Mouse (Mus musculus) intestine, embryonic 16.5 days (tissue): ENCODE results near the gene Ano1. TPM values are rescaled to one million over a fixed set of nuclear protein-coding genes. Genes with fewer than 3 reads are reported as not detected.

Experiments used
- ATAC-seq: fragments of 200-750 bp; cut with Nextera tagmentation; 2 replicates; pipeline ENCODE4 v1.8.0; 2017; ENCODE audit warnings: moderate TSS enrichment, moderate library complexity
- H3K27ac ChIP-seq: fragments of 300-500 bp; sonication (generic); 2 replicates; pipeline ENCODE4 v1.5.1; 2014; ENCODE audit warnings: mild to moderate bottlenecking, low read length
- H3K27me3 ChIP-seq: fragments of 300-500 bp; sonication (generic); replicated peaks from 2 replicates; pipeline ENCODE4 v1.6.1; 2014; ENCODE audit warnings: low read length, control low read depth, mixed read lengths; ENCODE audit not compliant: control insufficient read depth, insufficient read depth
- H3K36me3 ChIP-seq: fragments of 300-500 bp; sonication (generic); 2 replicates; pipeline ENCODE4 v1.6.1; 2014; ENCODE audit warnings: low read length, control low read depth; ENCODE audit not compliant: control insufficient read depth, insufficient read depth
- H3K4me1 ChIP-seq: fragments of 300-500 bp; sonication (generic); 2 replicates; pipeline ENCODE4 v1.6.1; 2014; ENCODE audit warnings: low read length, control low read depth, mixed read lengths; ENCODE audit not compliant: control insufficient read depth, insufficient read depth
- H3K4me2 ChIP-seq: fragments of 300-500 bp; sonication (generic); 2 replicates; pipeline ENCODE4 v1.6.1; 2014; ENCODE audit warnings: low read depth, low read length, control low read depth
- H3K4me3 ChIP-seq: fragments of 300-500 bp; sonication (generic); 2 replicates; pipeline ENCODE4 v1.5.1; 2014; ENCODE audit warnings: mild to moderate bottlenecking, low read length
- H3K9ac ChIP-seq: fragments of 300-500 bp; sonication (generic); 2 replicates; pipeline ENCODE4 v1.6.1; 2014; ENCODE audit warnings: low read depth, low read length
- H3K9me3 ChIP-seq: fragments of 300-500 bp; sonication (generic); 2 replicates; pipeline ENCODE4 v1.6.1; 2016; ENCODE audit warnings: low read length, control low read depth; ENCODE audit not compliant: control insufficient read depth
- WGBS: fragments of 180-500 bp; shearing (Covaris S2); extraction: QIAGEN DNeasy Blood & Tissue Kit; methylation state at CpG from one replicate; pipeline ENCODE4 v1.1.7; 2014; 5-methylcytosine and 5-hydroxymethylcytosine counted together
- polyA plus RNA-seq: library from polyadenylated mRNA; unstranded; fragments of >200 nt; fragmentation: Nextera tagmentation; extraction: Ambion mirVana; gene quantifications from 2 replicates; pipeline ENCODE4 v1.2.1, GENCODE M21; 2015

The Ano1 gene
- 19.9 and 20.3 TPM in 2 replicates for polyA plus RNA-seq

DNA sequence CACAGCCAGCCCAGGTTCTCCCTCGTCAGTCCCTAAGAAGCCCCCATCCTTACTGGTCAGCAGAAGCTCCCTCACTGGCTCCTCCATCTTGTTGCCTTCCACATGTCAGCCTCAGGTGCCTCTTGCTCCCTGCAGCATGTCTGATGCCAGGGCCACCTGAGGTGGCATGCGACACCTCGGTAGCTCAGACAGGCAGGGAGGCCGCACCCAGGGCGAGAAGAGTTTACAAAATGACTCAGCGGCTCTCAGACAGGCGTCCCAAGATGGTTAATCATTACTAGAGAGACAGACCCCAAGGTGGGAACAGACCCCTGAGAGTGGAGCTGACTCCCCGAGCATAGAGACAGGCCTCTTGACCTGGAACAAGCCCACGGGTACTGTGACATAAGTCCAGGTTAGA, at the start of gene Ano1:
Ano1 (minus strand) TSS at position 142 of the 400 bp plus-strand sequence.
- H3K27ac ChIP-seq: peak within 1 kb of the TSS; percentile 52
- no peak within 1 kb of the TSS for H3K9ac ChIP-seq
- H3K4me3 ChIP-seq: no peak within 1 kb of the TSS
- H3K4me1 ChIP-seq: peaks cover 36% of the 10 kb centered on the region
- H3K4me2 ChIP-seq: no peak within 1 kb of the TSS
- no peaks in the 10 kb centered on the region for H3K9me3 ChIP-seq
- H3K27me3 ChIP-seq: no peaks in the 10 kb centered on the region
- ATAC-seq: no peak
- no peaks in the 10 kb centered on the region for H3K36me3 ChIP-seq
- 57% methylated on average over 9 of the region's 9 CpGs for WGBS

DNA sequence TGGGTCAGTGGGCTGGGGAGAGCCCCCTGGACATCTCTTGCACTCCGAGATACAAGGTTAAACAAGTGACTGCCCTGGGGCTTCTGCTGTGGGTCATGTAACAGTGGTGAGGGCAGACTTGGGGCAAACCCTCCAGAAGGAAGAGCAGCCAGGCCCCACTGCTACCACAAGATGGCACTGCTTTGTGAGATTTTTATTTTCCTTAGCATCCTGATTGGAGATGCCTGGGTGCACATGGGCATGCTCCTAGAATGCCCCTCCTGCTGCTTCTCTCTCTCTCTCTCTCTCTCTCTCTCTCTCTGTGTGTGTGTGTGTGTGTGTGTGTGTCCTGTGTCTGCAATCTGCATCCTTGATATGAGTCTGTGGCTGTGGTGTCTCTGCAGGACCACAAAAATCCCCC, 46.7 kb upstream of the Ano1 start:
- Histone ChIP-seq H3K27ac (no peak overlapping the region), H3K4me3 (no peak overlapping the region), H3K4me2 (no peak overlapping the region), H3K9ac (no peak overlapping the region), H3K27me3 (no peaks in the 10 kb centered on the region), H3K36me3 (no peaks in the 10 kb centered on the region), H3K4me1 (peaks cover 2% of the 10 kb centered on the region; the same call in 1 of the 2 replicates), H3K9me3 (no peaks in the 10 kb centered on the region)
- ATAC-seq: no peak
- WGBS: 55% methylated on average over 1 of the region's 1 CpGs

- H3K9ac ChIP-seq: no peak overlapping the region
- 63% methylated on average over 17 of the region's 17 CpGs for WGBS
- no peak overlapping the region for H3K27ac ChIP-seq
- H3K4me1 ChIP-seq: peaks cover 2% of the 10 kb centered on the region; the same call in 1 of the 2 replicates
- no peak overlapping the region for H3K4me3 ChIP-seq
- no peak for ATAC-seq
- H3K9me3 ChIP-seq: no peaks in the 10 kb centered on the region
- no peak overlapping the region for H3K4me2 ChIP-seq
- H3K27me3 ChIP-seq: no peaks in the 10 kb centered on the region
- H3K36me3 ChIP-seq: no peaks in the 10 kb centered on the region
Observed at GRCm38 (mm10) chr7:144796986-144797735, 45.4 kb upstream of the Ano1 start.

DNA sequence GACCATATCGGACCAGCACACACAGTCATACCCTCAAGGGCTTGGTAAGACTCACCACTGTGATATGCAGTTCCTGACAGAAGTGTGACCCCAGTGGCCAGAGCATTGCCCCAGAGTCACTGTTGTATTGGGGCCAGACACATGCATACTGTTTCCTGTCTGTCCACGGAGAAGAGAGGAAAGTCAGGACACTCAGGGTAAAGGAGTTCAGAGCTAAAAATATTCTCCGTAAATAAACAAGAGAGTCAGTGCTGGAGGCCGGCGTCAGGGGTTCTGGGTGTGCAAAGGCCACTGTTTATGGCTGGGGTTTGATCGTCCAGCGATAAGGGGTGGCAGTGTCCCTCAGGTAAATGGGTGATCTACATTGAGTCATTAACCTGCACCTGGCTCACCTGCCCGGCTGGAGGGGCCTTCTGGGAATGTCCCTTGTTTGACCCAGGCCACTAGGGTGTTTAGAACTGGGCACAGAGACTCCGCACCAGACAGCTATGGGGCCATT, 44.3 kb upstream of the Ano1 start:
- 33% methylated on average over 9 of the region's 9 CpGs for WGBS
- Histone ChIP-seq H3K36me3 (no peaks in the 10 kb centered on the region), H3K4me1 (peaks cover 2% of the 10 kb centered on the region; the same call in 1 of the 2 replicates), H3K4me3 (no peak overlapping the region), H3K27me3 (no peaks in the 10 kb centered on the region), H3K9me3 (no peaks in the 10 kb centered on the region), H3K27ac (peak overlapping the region; percentile 55), H3K4me2 (no peak overlapping the region), H3K9ac (no peak overlapping the region)
- peak; percentile 84 for ATAC-seq

GRCm38 (mm10) chr7:144793296-144793695, 41.5 kb upstream of the Ano1 start:
- Histone ChIP-seq H3K27me3 (no peaks in the 10 kb centered on the region), H3K4me3 (no peak overlapping the region), H3K9me3 (no peaks in the 10 kb centered on the region), H3K36me3 (no peaks in the 10 kb centered on the region), H3K27ac (peak overlapping the region; percentile 45), H3K4me2 (no peak overlapping the region), H3K9ac (no peak overlapping the region), H3K4me1 (peaks cover 11% of the 10 kb centered on the region)
- 61% methylated on average over 10 of the region's 10 CpGs for WGBS
- ATAC-seq: peak; percentile 57

- Histone ChIP-seq H3K36me3 (no peaks in the 10 kb centered on the region), H3K27ac (no peak overlapping the region), H3K4me3 (no peak overlapping the region), H3K9ac (no peak overlapping the region), H3K9me3 (no peaks in the 10 kb centered on the region), H3K4me2 (no peak overlapping the region), H3K27me3 (no peaks in the 10 kb centered on the region), H3K4me1 (peaks cover 15% of the 10 kb centered on the region)
- no peak for ATAC-seq
- 85% methylated on average over 7 of the region's 7 CpGs for WGBS
Observed at GRCm38 (mm10) chr7:144791426-144791825, 39.7 kb upstream of the Ano1 start.

GRCm38 (mm10) chr7:144789601-144790556, 38.1 kb upstream of the Ano1 start:
- Histone ChIP-seq H3K4me2 (peak overlapping the region; percentile 37), H3K4me1 (peaks cover 15% of the 10 kb centered on the region; the same call in 1 of the 2 replicates), H3K36me3 (no peaks in the 10 kb centered on the region), H3K4me3 (peak overlapping the region; percentile 30), H3K9ac (no peak overlapping the region), H3K27ac (0 out of 2 replicates have a peak overlapping the region, but pooled peaks have one; percentile 25), H3K27me3 (no peaks in the 10 kb centered on the region), H3K9me3 (no peaks in the 10 kb centered on the region)
- 54% methylated on average over 36 of the region's 36 CpGs for WGBS
- no peak for ATAC-seq

DNA sequence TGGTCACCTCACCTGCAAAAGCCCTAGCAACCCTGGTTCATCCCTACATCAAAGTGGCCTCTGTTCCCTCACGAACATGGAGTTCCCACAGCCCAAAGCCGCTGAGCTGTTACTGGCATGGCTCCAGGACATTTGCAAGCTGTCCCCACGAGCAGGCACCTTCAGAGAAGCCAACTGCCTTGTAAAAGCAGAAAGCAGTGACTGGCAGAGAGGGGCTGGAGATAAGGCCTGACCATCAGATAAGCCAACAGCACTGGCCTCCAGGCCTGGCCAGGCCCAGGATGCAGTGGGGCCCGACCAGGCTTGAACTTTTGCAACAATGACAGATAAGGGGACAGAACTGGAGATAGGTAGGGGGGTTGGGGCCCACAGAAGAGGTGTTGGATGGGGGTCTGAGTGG, 36.9 kb upstream of the Ano1 start:
- Histone ChIP-seq H3K9ac (no peak overlapping the region), H3K4me1 (peaks cover 15% of the 10 kb centered on the region; the same call in 1 of the 2 replicates), H3K27me3 (no peaks in the 10 kb centered on the region), H3K4me2 (no peak overlapping the region), H3K27ac (0 out of 2 replicates have a peak overlapping the region, but pooled peaks have one; percentile 4), H3K4me3 (no peak overlapping the region), H3K36me3 (no peaks in the 10 kb centered on the region), H3K9me3 (no peaks in the 10 kb centered on the region)
- 31% methylated on average over 4 of the region's 4 CpGs for WGBS
- ATAC-seq: peak; percentile 23; the same call in 1 of the 2 replicates

GRCm38 (mm10) chr7:144787501-144787900, 35.7 kb upstream of the Ano1 start:
- no peak for ATAC-seq
- H3K4me1 ChIP-seq: peaks cover 18% of the 10 kb centered on the region; the same call in 1 of the 2 replicates

More at GRCm38 (mm10) chr7:144787501-144787900, 35.7 kb upstream of the Ano1 start:
- Histone ChIP-seq H3K27ac (no peak overlapping the region), H3K9ac (no peak overlapping the region), H3K9me3 (no peaks in the 10 kb centered on the region), H3K4me3 (no peak overlapping the region), H3K4me2 (no peak overlapping the region), H3K27me3 (no peaks in the 10 kb centered on the region), H3K36me3 (no peaks in the 10 kb centered on the region)
- 89% methylated on average over 5 of the region's 5 CpGs for WGBS
